Mouse (Mus musculus) CH12.LX (cell line): ENCODE measurements around the gene Unc5cl. TPM values are rescaled to one million over a fixed set of nuclear protein-coding genes. Genes with fewer than 3 reads are reported as not detected.
A peak's percentile ranks its signal among the peaks of the same experiment; 100 is the strongest.

Source experiments
- DNase-seq: peaks from one replicate; pipeline ENCODE4 v3.0.0-alpha.2; 2013; ENCODE audit errors: extremely low read depth
- H3K27ac ChIP-seq: 2 replicates; pipeline ENCODE4 v1.5.1; 2012; ENCODE audit warnings: low read depth, mild to moderate bottlenecking, control low read depth, moderate library complexity; ENCODE audit not compliant: insufficient read depth
- H3K27me3 ChIP-seq: replicated peaks from 2 replicates; pipeline ENCODE3; 2012; ENCODE audit warnings: inconsistent platforms
- H3K36me3 ChIP-seq, 2 experiments: replicated peaks in 1 of 2; 2 replicates each; pipeline versions ENCODE3 to v1.6.1; 2012; ENCODE audit warnings: inconsistent platforms in 1 of 2, low read length in 1 of 2, mild to moderate bottlenecking in 1 of 2, mixed read lengths in 1 of 2, moderate library complexity in 1 of 2; ENCODE audit not compliant: control insufficient read depth in 1 of 2, insufficient read depth in 1 of 2
- H3K4me1 ChIP-seq, 2 experiments: 2 replicates each; pipeline ENCODE4 v1.6.1; 2012; ENCODE audit warnings: inconsistent platforms in 1 of 2, moderate library complexity in 1 of 2; ENCODE audit not compliant: insufficient read depth in 2 of 2, control insufficient read depth in 1 of 2
- H3K4me2 ChIP-seq: 2 replicates; pipeline ENCODE4 v1.6.1; 2012; ENCODE audit warnings: low read depth, mild to moderate bottlenecking, control low read depth; ENCODE audit not compliant: poor library complexity, insufficient read depth, severe bottlenecking
- H3K4me3 ChIP-seq, 3 experiments: fragments of 150-350 bp in 1 of 3; sonication (generic) in 1 of 3; replicated peaks in 1 of 3; 2 replicates each; pipeline versions ENCODE3 to v1.5.1; 2011 to 2012; ENCODE audit warnings: low read depth in 2 of 3, low read length in 2 of 3, mild to moderate bottlenecking in 2 of 3, moderate library complexity in 2 of 3, control low read depth in 1 of 3, improper control_type of control experiment in 1 of 3, inconsistent platforms in 1 of 3, mixed read lengths in 1 of 3; ENCODE audit not compliant: poor library complexity in 1 of 3
- H3K79me2 ChIP-seq: replicated peaks from 2 replicates; pipeline ENCODE4 v1.6.1; 2012; ENCODE audit warnings: mild to moderate bottlenecking, moderate library complexity; ENCODE audit not compliant: control insufficient read depth, poor library complexity, insufficient read depth, severe bottlenecking; ENCODE audit errors: extremely low read depth
- H3K9ac ChIP-seq: 2 replicates; pipeline ENCODE4 v1.6.1; 2012; ENCODE audit warnings: low read depth, mild to moderate bottlenecking, control low read depth, moderate library complexity; ENCODE audit not compliant: insufficient read depth
- H3K9me3 ChIP-seq: replicated peaks from 2 replicates; pipeline ENCODE3; 2012; ENCODE audit warnings: low read length, inconsistent platforms, mixed read lengths
- CHD1 ChIP-seq: IDR thresholded peaks from 2 replicates; pipeline ENCODE4 v1.6.1; 2012; ENCODE audit warnings: low read depth, low read length, improper control_type of control experiment, inconsistent platforms
- CTCF ChIP-seq, 2 experiments: IDR thresholded peaks in 1 of 2; conservative IDR thresholded peaks in 1 of 2; 2 replicates each; pipeline ENCODE4 v1.5.1; 2011 to 2012; ENCODE audit warnings: low read depth in 2 of 2, low read length in 2 of 2, improper control_type of control experiment in 1 of 2, inconsistent platforms in 1 of 2, mild to moderate bottlenecking in 1 of 2, moderate library complexity in 1 of 2
- E2F4 ChIP-seq: IDR thresholded peaks from 2 replicates; pipeline ENCODE4 v1.6.1; 2011; ENCODE audit warnings: low read depth, low read length, improper control_type of control experiment; ENCODE audit not compliant: insufficient replicate concordance
- ELF1 ChIP-seq: IDR thresholded peaks from 2 replicates; pipeline ENCODE4 v1.6.1; 2014; ENCODE audit warnings: low read depth, mild to moderate bottlenecking, inconsistent platforms, low read length, improper control_type of control experiment
- GABPA ChIP-seq: IDR thresholded peaks from 2 replicates; pipeline ENCODE4 v1.6.1; 2012; ENCODE audit warnings: low read depth, low read length, improper control_type of control experiment, inconsistent platforms; ENCODE audit not compliant: insufficient replicate concordance
- IRF4 ChIP-seq: IDR thresholded peaks from 2 replicates; pipeline ENCODE4 v1.6.1; 2014; ENCODE audit warnings: low read depth, mild to moderate bottlenecking, inconsistent platforms, low read length, improper control_type of control experiment
- MAFK ChIP-seq: IDR thresholded peaks from 2 replicates; pipeline ENCODE4 v1.6.1; 2011; ENCODE audit warnings: low read length, improper control_type of control experiment; ENCODE audit not compliant: insufficient replicate concordance
- MYC ChIP-seq: IDR thresholded peaks from 2 replicates; pipeline ENCODE4 v1.6.1; 2011; ENCODE audit warnings: low read depth, mild to moderate bottlenecking, improper control_type of control experiment, low read length
- NELFE ChIP-seq: IDR thresholded peaks from 2 replicates; pipeline ENCODE4 v1.6.1; 2011; ENCODE audit warnings: low read depth, low read length, improper control_type of control experiment
- PAX5 ChIP-seq: IDR thresholded peaks from 2 replicates; pipeline ENCODE4 v1.6.1; 2012; ENCODE audit warnings: low read length, inconsistent platforms, mixed read lengths
- POLR2A ChIP-seq: IDR thresholded peaks from 2 replicates; pipeline ENCODE4 v1.6.1; 2011; ENCODE audit warnings: low read depth, mild to moderate bottlenecking, improper control_type of control experiment, low read length
- POLR2AphosphoS2 ChIP-seq: IDR thresholded peaks from 2 replicates; pipeline ENCODE4 v1.6.1; 2011; ENCODE audit warnings: low read depth, low read length, improper control_type of control experiment
- RAD21 ChIP-seq: IDR thresholded peaks from 2 replicates; pipeline ENCODE4 v1.6.1; 2011; ENCODE audit warnings: low read depth, mild to moderate bottlenecking, low read length, improper control_type of control experiment, moderate library complexity
- RCOR1 ChIP-seq: conservative IDR thresholded peaks from 2 replicates; pipeline ENCODE4 v1.6.1; 2012; ENCODE audit warnings: low read depth, mild to moderate bottlenecking, inconsistent platforms, low read length, improper control_type of control experiment
- SIN3A ChIP-seq: IDR thresholded peaks from 2 replicates; pipeline ENCODE4 v1.6.1; 2012; ENCODE audit warnings: low read length, improper control_type of control experiment, inconsistent platforms
- SMC3 ChIP-seq: IDR thresholded peaks from 2 replicates; pipeline ENCODE4 v1.6.1; 2011; ENCODE audit warnings: low read depth, low read length, improper control_type of control experiment
- TCF12 ChIP-seq: IDR thresholded peaks from 2 replicates; pipeline ENCODE4 v1.6.1; 2014; ENCODE audit warnings: low read depth, mild to moderate bottlenecking, inconsistent platforms, low read length, improper control_type of control experiment
- USF2 ChIP-seq: conservative IDR thresholded peaks from 2 replicates; pipeline ENCODE4 v1.6.1; 2011; ENCODE audit warnings: low read depth, low read length, improper control_type of control experiment
- ZC3H11A ChIP-seq: IDR thresholded peaks from 2 replicates; pipeline ENCODE4 v1.6.1; 2012; ENCODE audit warnings: low read depth, mild to moderate bottlenecking, inconsistent platforms, low read length, improper control_type of control experiment
- ZMIZ1 ChIP-seq: IDR thresholded peaks from 2 replicates; pipeline ENCODE4 v1.6.1; 2012; ENCODE audit warnings: low read depth, mild to moderate bottlenecking, inconsistent platforms, low read length, improper control_type of control experiment
- dilution Hi-C: fragments of 300-500 bp; cut with MboI; formaldehyde crosslinking; loops from 2 replicates; pipeline ENCODE4 v1.14.3; 2020; ENCODE audit warnings: low sequenced_read_pairs; ENCODE audit not compliant: extremely low pct_unique_long_range_greater_than_20kb, extremely low pct_ligation_motif_present
- in situ Hi-C: fragments of 300-500 bp; cut with MboI; formaldehyde crosslinking; loops from 3 replicates; pipeline ENCODE4 v1.14.3; 2019; ENCODE audit warnings: low sequenced_read_pairs, low pct_ligation_motif_present, low pct_unique_long_range_greater_than_20kb, mixed read lengths
- polyA plus RNA-seq: library from polyadenylated mRNA; unstranded; fragments of >175 nt; gene quantifications from 2 replicates; pipeline ENCODE4 v1.2.1, GENCODE M21; 2012; ENCODE audit warnings: low read depth; ENCODE audit not compliant: insufficient read length
- total RNA-seq, 2 experiments: library from RNA; depleted of rRNA; stranded (reverse); fragments of 300-350 nt in 1 of 2; fragments of >200 nt in 1 of 2; gene quantifications; 2 replicates each; pipeline ENCODE4 v1.2.3; 2012 to 2014

Gene Unc5cl
- total and polyA plus RNA-seq, 3 experiments: 0.09 to 0.21 TPM; not detected in 1

DNA sequence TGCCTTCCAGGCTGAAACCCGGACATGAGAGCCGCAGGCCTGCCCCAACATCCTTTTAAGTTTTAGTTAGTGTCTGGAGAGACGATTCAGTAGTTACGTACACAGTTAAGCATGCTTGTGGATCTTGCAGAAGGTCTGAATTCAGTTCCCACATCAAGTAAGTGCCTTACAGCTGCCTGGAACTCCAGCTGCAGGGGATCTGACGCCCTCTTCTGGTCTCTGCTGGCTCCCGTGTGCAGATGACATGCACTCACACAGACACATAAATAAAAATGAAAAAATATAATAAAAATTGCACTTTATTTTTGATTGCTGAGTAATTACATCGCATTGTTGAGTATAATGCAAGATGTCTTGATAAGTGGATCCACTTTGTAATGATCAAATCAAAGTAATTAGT, 1.2 kb upstream of the Unc5cl start:
- H3K27ac ChIP-seq: no peak overlapping the region
- no peak overlapping the region for H3K9ac ChIP-seq
- no peaks in the 10 kb centered on the region for H3K36me3 ChIP-seq
- no peaks in the 10 kb centered on the region for H3K79me2 ChIP-seq
- no peak for DNase-seq
- H3K4me2 ChIP-seq: no peak overlapping the region
- H3K4me3 ChIP-seq: no peak overlapping the region
- dilution Hi-C loops: no loop called here
- no peaks in the 10 kb centered on the region for H3K9me3 ChIP-seq
- H3K4me1 ChIP-seq: peaks cover 3% of the 10 kb centered on the region in 2 experiments; a peak in 2 of 4 replicates
- TF ChIP-seq GABPA (no peak), IRF4 (no peak), SMC3 (no peak), RAD21 (peak; percentile 3), MAFK (no peak), SIN3A (no peak), TCF12 (no peak), RCOR1 (no peak), CTCF (conservative IDR thresholded peaks at IDR 0.05 in 1 of 2, IDR thresholded peaks at IDR 0.05 in 1 of 2; ENCODE audit: low read depth in 2 of 2, low read length in 2 of 2) (peak in 1 of 2 experiments; percentile 28; a peak in 1 of 4 replicates), ZC3H11A (no peak), POLR2A (no peak), POLR2AphosphoS2 (no peak)
- in situ Hi-C loops: loop anchor here (10.0 to 25.0 kb wide), 2 partner anchors 151 to 959 kb away; no protein-coding TSS in a partner anchor
- peaks cover 2% of the 10 kb centered on the region for H3K27me3 ChIP-seq

DNA sequence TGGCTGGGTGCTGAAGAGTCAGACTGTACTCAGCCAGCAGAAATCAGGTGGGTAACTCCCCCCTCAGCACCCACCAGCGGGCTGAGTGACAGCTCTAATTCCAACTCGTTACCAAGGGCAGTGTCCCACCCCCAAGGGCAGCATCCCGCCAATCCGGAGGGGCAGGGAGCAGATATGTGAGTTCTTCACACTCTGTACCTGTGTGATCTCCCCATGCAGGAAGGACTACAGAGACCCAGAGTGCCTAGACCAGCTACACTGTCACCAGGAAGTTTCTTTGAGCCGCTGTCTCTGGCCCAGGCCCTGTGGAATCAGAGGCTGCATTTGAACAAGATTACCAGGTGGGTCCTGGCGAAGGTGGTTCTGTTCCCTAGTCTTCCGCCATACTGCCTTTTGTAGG, 511 bp upstream of the Unc5cl start:
- H3K27ac ChIP-seq: no peak overlapping the region
- no peaks in the 10 kb centered on the region for H3K9me3 ChIP-seq
- H3K36me3 ChIP-seq: no peaks in the 10 kb centered on the region
- H3K4me2 ChIP-seq: no peak overlapping the region
- no peak for DNase-seq
- peaks cover 3% of the 10 kb centered on the region in 2 experiments; a peak in 2 of 4 replicates for H3K4me1 ChIP-seq
- no peak overlapping the region for H3K4me3 ChIP-seq
- dilution Hi-C loops (no loop called here), in situ Hi-C loops (loop anchor here (10.0 to 25.0 kb wide), 2 partner anchors 151 to 958 kb away; no protein-coding TSS in a partner anchor)
- TF ChIP-seq RCOR1 (no peak), MYC (no peak), PAX5 (no peak), CTCF (conservative IDR thresholded peaks at IDR 0.05 in 1 of 2, IDR thresholded peaks at IDR 0.05 in 1 of 2; ENCODE audit: low read depth in 2 of 2, low read length in 2 of 2) (no peak), E2F4 (no peak), POLR2AphosphoS2 (no peak), IRF4 (no peak), POLR2A (no peak), TCF12 (no peak), CHD1 (no peak), NELFE (no peak), ZMIZ1 (no peak), SIN3A (no peak), USF2 (no peak), ELF1 (no peak)
- no peak overlapping the region for H3K9ac ChIP-seq
- peaks cover 2% of the 10 kb centered on the region for H3K27me3 ChIP-seq
- H3K79me2 ChIP-seq: no peaks in the 10 kb centered on the region
